Mouse (Mus musculus): ENCODE measurements around the gene Srrm2. TPM values are rescaled to one million over a fixed set of nuclear protein-coding genes. Genes with fewer than 3 reads are reported as not detected.

Gene Srrm2
- polyA plus RNA-seq, 2 experiments, result 406 to 654 TPM

DNA sequence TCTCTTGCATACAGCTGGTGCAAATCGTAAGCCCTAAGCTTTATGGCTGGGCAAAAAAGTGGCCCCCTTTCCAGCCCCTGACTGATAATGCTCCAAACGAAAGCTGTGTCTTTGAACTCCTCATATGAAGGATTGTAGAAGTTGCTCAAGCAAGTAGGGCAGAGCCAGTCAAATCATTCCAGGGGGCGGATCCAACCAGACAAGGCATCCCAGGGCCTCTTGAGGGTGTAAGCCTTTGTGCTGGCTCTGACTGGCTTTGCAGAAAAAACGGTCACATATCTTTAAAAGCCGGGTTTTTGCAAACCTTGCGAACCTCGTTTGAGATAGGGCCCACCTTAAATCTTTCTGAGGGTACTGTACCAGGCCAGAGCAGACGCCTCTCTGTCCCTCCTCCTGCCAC, 46.3 kb upstream of the Srrm2 start:
- H3K9me3 ChIP-seq (ENCODE audit: control insufficient read depth, low read length), result no peaks in the 10 kb centered on the region
- no peak for DNase-seq (ENCODE audit: low spot score)

DNA sequence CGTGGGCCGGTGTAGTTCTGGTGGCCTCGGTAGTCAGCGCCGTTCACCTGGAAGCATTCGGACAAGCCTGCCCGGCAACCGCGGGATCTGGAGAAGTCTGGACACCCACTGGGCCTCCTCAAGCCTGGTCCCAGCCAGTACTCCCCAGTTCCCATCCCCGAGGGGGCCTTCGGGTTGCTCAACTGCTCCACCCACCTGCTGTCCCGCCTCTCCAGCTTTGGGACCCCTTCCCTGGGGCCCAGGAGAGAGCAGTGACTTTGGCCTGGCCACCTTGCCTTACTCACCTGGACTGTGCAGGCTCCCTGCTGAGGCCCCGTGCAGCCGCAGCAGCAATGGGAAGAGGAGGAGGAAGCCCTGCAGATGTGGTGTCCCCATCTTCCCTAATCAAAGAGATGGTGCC, 45.7 kb upstream of the Srrm2 start:
- H3K9ac ChIP-seq (ENCODE audit: low read depth, low read length, severe bottlenecking), result peak overlapping the region; percentile 38; the same call in 1 of the 2 replicates

More for the DNA sequence above, 46.3 kb upstream of the Srrm2 start:
- ATAC-seq (ENCODE audit: low FRiP score, low read depth), result no peak
- H3K4me1 ChIP-seq (ENCODE audit: control insufficient read depth, insufficient read depth, low read length), result peaks cover 28% of the 10 kb centered on the region
- H3K4me2 ChIP-seq (replicated peaks; ENCODE audit: low read depth, low read length, severe bottlenecking), result no peak overlapping the region
- no peak overlapping the region for H3K27ac ChIP-seq (replicated peaks; ENCODE audit: low read depth, low read length)
- 0 out of 2 replicates have a peak overlapping the region, but pooled peaks have one; percentile 38 for H3K9ac ChIP-seq (ENCODE audit: low read depth, low read length, severe bottlenecking)
- peak overlapping the region; percentile 24; the same call in 1 of the 2 replicates for H3K4me3 ChIP-seq (replicated peaks; ENCODE audit: low read length)
- WGBS, result 24% methylated on average over 8 of the region's 8 CpGs
- no peak for TF ChIP-seq POLR2A (IDR thresholded peaks at IDR 0.05; ENCODE audit: borderline replicate concordance, extremely low read depth, insufficient read depth, insufficient read length)
- H3K36me3 ChIP-seq (ENCODE audit: control insufficient read depth, insufficient read depth, low read length), result no peaks in the 10 kb centered on the region
- H3K27me3 ChIP-seq (ENCODE audit: control insufficient read depth, insufficient read depth, low read length), result peaks cover 75% of the 10 kb centered on the region

GRCm38 (mm10) chr17:23745301-23746251, 44.8 kb upstream of the Srrm2 start, which contains the start of gene Kremen2:
TSS of gene Kremen2 (minus strand) at chr17:23745833.
- Histone ChIP-seq H3K4me2 (replicated peaks; ENCODE audit: low read depth, low read length, severe bottlenecking) (peak within 1 kb of the TSS; percentile 41), H3K9me3 (ENCODE audit: control insufficient read depth, low read length) (no peaks in the 10 kb centered on the region), H3K36me3 (ENCODE audit: control insufficient read depth, insufficient read depth, low read length) (no peaks in the 10 kb centered on the region), H3K4me1 (ENCODE audit: control insufficient read depth, insufficient read depth, low read length) (peaks cover 20% of the 10 kb centered on the region), H3K4me3 (replicated peaks; ENCODE audit: low read length) (peak within 1 kb of the TSS; percentile 24), H3K27ac (replicated peaks; ENCODE audit: low read depth, low read length) (no peak within 1 kb of the TSS), H3K9ac (ENCODE audit: low read depth, low read length, severe bottlenecking) (peak within 1 kb of the TSS; percentile 38), H3K27me3 (ENCODE audit: control insufficient read depth, insufficient read depth, low read length) (peaks cover 61% of the 10 kb centered on the region)
- WGBS, result 1% methylated on average over 35 of the region's 45 CpGs
- no peak for TF ChIP-seq POLR2A (IDR thresholded peaks at IDR 0.05; ENCODE audit: borderline replicate concordance, extremely low read depth, insufficient read depth, insufficient read length)
- ATAC-seq (ENCODE audit: low FRiP score, low read depth), result peak; percentile 30
- DNase-seq (ENCODE audit: low spot score), result no peak

More for the DNA sequence above, 45.7 kb upstream of the Srrm2 start:
- TF ChIP-seq POLR2A (IDR thresholded peaks at IDR 0.05; ENCODE audit: borderline replicate concordance, extremely low read depth, insufficient read depth, insufficient read length), result no peak
- Histone ChIP-seq H3K4me2 (replicated peaks; ENCODE audit: low read depth, low read length, severe bottlenecking) (peak overlapping the region; percentile 41; the same call in 1 of the 2 replicates), H3K9me3 (ENCODE audit: control insufficient read depth, low read length) (no peaks in the 10 kb centered on the region), H3K27me3 (ENCODE audit: control insufficient read depth, insufficient read depth, low read length) (peaks cover 70% of the 10 kb centered on the region), H3K4me1 (ENCODE audit: control insufficient read depth, insufficient read depth, low read length) (peaks cover 22% of the 10 kb centered on the region), H3K27ac (replicated peaks; ENCODE audit: low read depth, low read length) (no peak overlapping the region), H3K36me3 (ENCODE audit: control insufficient read depth, insufficient read depth, low read length) (no peaks in the 10 kb centered on the region), H3K4me3 (replicated peaks; ENCODE audit: low read length) (peak overlapping the region; percentile 24)
- ATAC-seq (ENCODE audit: low FRiP score, low read depth), result no peak
- DNase-seq (ENCODE audit: low spot score), result no peak
- 4% methylated on average over 8 of the region's 14 CpGs for WGBS

GRCm38 (mm10) chr17:23746311-23746710, 44.0 kb upstream of the Srrm2 start:
- no peak; the same call in 1 of the 2 replicates for ATAC-seq (ENCODE audit: low FRiP score, low read depth)
- Histone ChIP-seq H3K4me1 (ENCODE audit: control insufficient read depth, insufficient read depth, low read length) (peaks cover 17% of the 10 kb centered on the region), H3K4me2 (replicated peaks; ENCODE audit: low read depth, low read length, severe bottlenecking) (peak overlapping the region; percentile 41)

DNA sequence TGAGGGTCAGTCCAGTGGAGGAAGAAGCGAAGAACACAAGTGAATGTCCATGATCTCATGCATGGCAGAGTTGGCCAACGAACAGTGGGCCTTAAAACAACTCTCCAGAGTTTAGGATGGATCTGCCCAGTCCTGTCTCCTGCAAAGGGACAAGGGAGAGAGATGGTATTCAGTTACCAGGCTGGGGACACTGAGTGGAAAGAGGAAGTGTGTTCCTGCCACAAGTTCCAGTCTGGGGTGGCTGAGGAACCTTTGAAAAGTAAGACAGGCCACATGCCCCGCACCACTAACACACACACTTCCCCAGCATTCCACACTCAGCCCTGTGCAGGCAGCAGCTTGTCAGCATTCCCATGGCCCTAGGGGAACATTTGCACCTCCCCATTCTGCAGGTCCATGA, 43.6 kb upstream of the Srrm2 start:
- DNase-seq (ENCODE audit: low spot score), result no peak
- ATAC-seq (ENCODE audit: low FRiP score, low read depth), result no peak
- 62% methylated on average over 3 of the region's 3 CpGs for WGBS
- no peak overlapping the region for H3K27ac ChIP-seq (replicated peaks; ENCODE audit: low read depth, low read length)
- no peak overlapping the region for H3K4me2 ChIP-seq (replicated peaks; ENCODE audit: low read depth, low read length, severe bottlenecking)
- peaks cover 51% of the 10 kb centered on the region for H3K27me3 ChIP-seq (ENCODE audit: control insufficient read depth, insufficient read depth, low read length)
- H3K4me1 ChIP-seq (ENCODE audit: control insufficient read depth, insufficient read depth, low read length), result peaks cover 17% of the 10 kb centered on the region
- H3K9me3 ChIP-seq (ENCODE audit: control insufficient read depth, low read length), result no peaks in the 10 kb centered on the region
- no peak overlapping the region for H3K9ac ChIP-seq (ENCODE audit: low read depth, low read length, severe bottlenecking)
- H3K4me3 ChIP-seq (replicated peaks; ENCODE audit: low read length), result no peak overlapping the region
- TF ChIP-seq POLR2A (IDR thresholded peaks at IDR 0.05; ENCODE audit: borderline replicate concordance, extremely low read depth, insufficient read depth, insufficient read length), result no peak
- peaks cover 8% of the 10 kb centered on the region for H3K36me3 ChIP-seq (ENCODE audit: control insufficient read depth, insufficient read depth, low read length)

More at GRCm38 (mm10) chr17:23746311-23746710, 44.0 kb upstream of the Srrm2 start:
- no peak overlapping the region for H3K9ac ChIP-seq (ENCODE audit: low read depth, low read length, severe bottlenecking)
- no peak overlapping the region for H3K27ac ChIP-seq (replicated peaks; ENCODE audit: low read depth, low read length)
- no peak for DNase-seq (ENCODE audit: low spot score)
- H3K9me3 ChIP-seq (ENCODE audit: control insufficient read depth, low read length), result no peaks in the 10 kb centered on the region
- peaks cover 4% of the 10 kb centered on the region for H3K36me3 ChIP-seq (ENCODE audit: control insufficient read depth, insufficient read depth, low read length)
- H3K4me3 ChIP-seq (replicated peaks; ENCODE audit: low read length), result peak overlapping the region; percentile 24; the same call in 1 of the 2 replicates
- H3K27me3 ChIP-seq (ENCODE audit: control insufficient read depth, insufficient read depth, low read length), result peaks cover 56% of the 10 kb centered on the region
- no peak for TF ChIP-seq POLR2A (IDR thresholded peaks at IDR 0.05; ENCODE audit: borderline replicate concordance, extremely low read depth, insufficient read depth, insufficient read length)
- 6% methylated on average over 12 of the region's 12 CpGs for WGBS

All from limb, embryonic 14.5 days (tissue).